Mouse (Mus musculus): ENCODE measurements around the gene Syne4. TPM values are rescaled to one million over a fixed set of nuclear protein-coding genes. Genes with fewer than 3 reads are reported as not detected.
A peak's percentile ranks its signal among the peaks of the same experiment; 100 is the strongest.

Syne4 gene
- polyA plus RNA-seq, 1 experiment from 2014 or later: 6.1 TPM

DNA sequence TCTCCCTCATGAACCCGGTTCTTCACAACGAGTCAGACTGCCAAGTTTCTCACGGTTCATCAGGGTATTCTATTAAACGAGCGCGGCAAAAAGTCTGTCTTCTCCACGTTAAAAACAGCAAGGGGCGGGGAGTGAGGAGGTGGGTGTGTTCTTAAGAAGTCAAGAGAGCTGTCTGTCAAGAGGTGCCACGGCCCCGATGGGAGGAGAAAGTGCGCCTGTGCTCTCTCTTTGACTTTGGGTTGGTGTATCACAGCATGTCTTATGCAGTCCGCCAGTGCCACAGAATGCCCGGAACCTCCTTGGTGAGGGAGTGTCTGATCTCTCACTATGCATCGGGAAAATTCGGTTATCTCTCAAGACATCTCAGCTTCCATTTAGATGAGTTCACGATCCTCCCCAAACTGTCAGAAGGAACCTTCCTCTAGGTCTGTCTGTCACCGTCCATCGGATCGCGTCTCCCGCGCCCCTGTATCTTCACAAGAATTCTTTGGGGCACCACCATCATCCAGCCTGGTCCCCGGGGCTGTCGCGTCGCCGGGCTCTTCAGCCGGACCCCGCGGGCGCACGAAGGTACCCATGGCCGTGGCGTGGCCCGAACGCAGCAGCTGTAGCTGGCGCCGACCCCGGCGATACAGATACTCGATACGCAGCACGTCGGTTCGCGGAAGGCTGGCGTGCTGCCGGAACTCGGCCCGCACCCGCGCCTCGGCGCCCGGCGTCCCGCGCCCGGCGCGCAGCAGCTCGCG lies 7.1 kb downstream of the Syne4 start, which contains the start of gene E130208F15Rik:
E130208F15Rik (plus strand) TSS at position 202 of the 746 bp plus-strand sequence.
- Histone ChIP-seq H3K9ac (peak within 1 kb of the TSS; percentile 89), H3K9me3 (replicated peaks) (no peaks in the 10 kb centered on the region), H3K27ac (peak within 1 kb of the TSS; percentile 93), H3K4me1 (replicated peaks) (peaks cover 20% of the 10 kb centered on the region), H3K36me3 (no peaks in the 10 kb centered on the region), H3K27me3 (no peaks in the 10 kb centered on the region), H3K4me3 (peak within 1 kb of the TSS; percentile 82), H3K4me2 (peak within 1 kb of the TSS; percentile 86)
- WGBS: under 1% methylated on average over 63 of the region's 63 CpGs
- ATAC-seq (replicated peaks; ENCODE audit: insufficient number of reproducible peaks, insufficient read depth, low FRiP score, low read depth): peak; percentile 54

DNA sequence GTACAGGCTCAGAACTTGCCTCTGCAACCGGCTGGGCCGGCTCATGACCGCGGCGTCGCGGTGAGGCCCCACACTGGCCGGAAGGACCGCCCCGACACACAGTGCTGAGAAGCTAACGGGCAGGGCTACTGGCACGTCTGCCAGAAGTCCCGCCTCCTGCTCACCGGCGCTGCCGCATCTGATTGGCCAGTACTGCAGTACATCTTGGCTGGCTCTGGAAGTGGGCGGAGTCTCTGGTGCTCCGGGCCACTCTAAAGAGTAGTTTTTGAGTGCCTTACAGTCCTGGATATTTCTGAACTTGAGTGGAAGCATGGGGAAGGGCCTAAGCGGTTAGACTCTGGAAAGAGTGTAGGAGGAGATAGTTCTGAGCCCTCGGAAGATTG lies 7.7 kb downstream of the Syne4 start:
- ATAC-seq (replicated peaks; ENCODE audit: insufficient number of reproducible peaks, insufficient read depth, low FRiP score, low read depth): peak; percentile 98
- Histone ChIP-seq H3K36me3 (no peaks in the 10 kb centered on the region), H3K4me1 (replicated peaks) (peaks cover 24% of the 10 kb centered on the region), H3K27ac (peak overlapping the region; percentile 93), H3K4me2 (peak overlapping the region; percentile 86), H3K9me3 (replicated peaks) (no peaks in the 10 kb centered on the region), H3K4me3 (peak overlapping the region; percentile 82), H3K9ac (peak overlapping the region; percentile 89), H3K27me3 (no peaks in the 10 kb centered on the region)
- whole genome bisulfite sequencing: under 1% methylated on average over 20 of the region's 20 CpGs

DNA sequence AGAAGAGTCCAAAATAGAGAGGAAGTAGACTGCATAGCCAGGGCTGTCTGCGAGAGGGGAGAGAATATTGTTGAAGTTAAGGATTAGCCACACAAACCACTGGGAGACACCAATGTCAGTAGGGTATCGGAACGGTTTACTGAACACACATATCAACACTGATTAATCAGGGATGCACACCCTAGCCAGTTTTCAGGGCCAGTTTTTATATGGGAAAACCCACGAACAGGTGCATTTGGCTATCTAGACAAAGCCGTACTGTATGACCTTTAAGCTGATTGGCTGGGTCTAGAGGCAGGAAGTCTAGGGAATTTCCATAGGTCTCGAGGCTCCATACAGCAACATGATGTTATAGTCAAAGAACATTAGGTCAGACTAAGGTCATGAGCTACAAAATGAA lies 8.3 kb downstream of the Syne4 start:
- no peak for ATAC-seq (replicated peaks; ENCODE audit: insufficient number of reproducible peaks, insufficient read depth, low FRiP score, low read depth)
- Histone ChIP-seq H3K4me1 (replicated peaks) (peaks cover 27% of the 10 kb centered on the region), H3K9ac (peak overlapping the region; percentile 30), H3K27ac (peak overlapping the region; percentile 93), H3K4me2 (peak overlapping the region; percentile 86), H3K27me3 (no peaks in the 10 kb centered on the region), H3K4me3 (peak overlapping the region; percentile 82), H3K36me3 (no peaks in the 10 kb centered on the region), H3K9me3 (replicated peaks) (no peaks in the 10 kb centered on the region)
- WGBS: 24% methylated on average over 6 of the region's 6 CpGs

DNA sequence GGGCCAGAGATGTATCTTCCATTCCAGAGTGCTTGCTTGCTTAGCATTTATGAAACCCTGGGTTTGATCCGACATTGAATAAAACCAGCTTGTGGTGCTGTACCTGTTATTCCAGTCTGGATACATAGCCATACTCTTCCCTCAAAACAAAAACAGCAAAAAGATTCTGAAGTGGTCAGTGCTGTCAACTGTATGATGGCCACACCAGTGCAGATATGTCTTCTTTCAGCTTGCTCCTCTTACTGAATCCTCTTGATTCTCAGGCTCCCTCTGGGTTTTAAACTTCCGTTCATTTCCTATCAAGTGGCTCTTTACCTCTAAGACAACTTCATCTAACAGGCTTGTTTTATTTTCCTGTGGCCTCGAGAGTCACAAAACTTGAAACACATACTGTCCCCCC lies 9.2 kb downstream of the Syne4 start, which contains the start of gene Sdhaf1:
Sdhaf1 (minus strand) TSS at position 101 of the 400 bp plus-strand sequence.
- Histone ChIP-seq H3K36me3 (no peaks in the 10 kb centered on the region), H3K27me3 (no peaks in the 10 kb centered on the region), H3K9me3 (replicated peaks) (no peaks in the 10 kb centered on the region), H3K9ac (peak within 1 kb of the TSS; percentile 30), H3K4me2 (peak within 1 kb of the TSS; percentile 86), H3K4me1 (replicated peaks) (peaks cover 27% of the 10 kb centered on the region), H3K27ac (peak within 1 kb of the TSS; percentile 93), H3K4me3 (peak within 1 kb of the TSS; percentile 82)
- no peak for ATAC-seq (replicated peaks; ENCODE audit: insufficient number of reproducible peaks, insufficient read depth, low FRiP score, low read depth)
- WGBS: 76% methylated on average over 3 of the region's 3 CpGs

DNA sequence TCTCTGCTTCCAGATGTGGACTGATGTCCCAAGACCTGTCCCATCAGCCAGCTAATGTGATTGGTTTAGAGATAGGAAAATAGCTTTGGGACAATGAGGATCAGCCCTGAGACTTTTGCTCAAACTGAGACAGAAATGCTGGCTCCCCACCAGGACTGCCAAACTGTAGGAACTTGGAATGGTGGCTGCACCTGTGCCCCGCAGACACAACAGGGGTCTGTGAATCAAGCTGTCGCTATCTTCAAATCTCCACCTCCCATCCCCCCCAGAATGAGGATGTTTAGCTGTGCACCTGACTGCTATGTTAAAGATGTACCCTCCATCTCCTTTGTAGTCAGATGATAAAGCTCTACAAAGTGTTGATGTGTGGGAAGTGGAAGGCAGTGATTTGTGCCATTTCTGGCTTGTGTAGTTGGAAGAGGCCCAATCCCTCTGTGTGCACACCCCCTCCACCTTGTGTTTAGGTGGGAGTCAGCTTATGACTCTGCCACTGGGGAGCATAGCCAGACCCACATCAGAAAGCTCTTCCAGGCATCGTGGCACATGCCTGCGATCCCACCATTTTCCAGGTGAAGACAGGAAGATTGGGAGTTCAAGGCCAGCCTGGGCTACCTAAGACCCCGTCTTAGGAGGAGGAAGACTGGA lies 9.8 kb downstream of the Syne4 start:
- H3K4me3 ChIP-seq: no peak overlapping the region
- WGBS: 77% methylated on average over 5 of the region's 5 CpGs
- H3K36me3 ChIP-seq: no peaks in the 10 kb centered on the region

DNA sequence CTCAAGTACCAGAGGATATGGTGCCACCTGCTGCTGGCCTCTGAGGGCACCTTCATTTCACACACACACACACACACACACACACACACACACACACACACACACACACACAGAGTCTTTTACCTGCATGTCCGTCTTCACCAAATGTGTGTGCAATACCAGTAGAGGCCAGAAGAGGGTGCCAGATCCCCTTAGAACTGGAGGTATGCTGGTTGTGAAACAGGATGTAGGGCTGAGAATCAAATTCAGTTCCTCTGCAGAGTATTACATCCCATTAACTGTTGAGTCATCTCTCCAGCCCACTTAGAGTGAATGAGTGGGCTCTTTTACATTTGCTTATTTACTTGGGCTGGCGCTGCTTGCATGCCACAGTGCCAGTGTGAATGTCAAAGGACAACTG lies 10.8 kb downstream of the Syne4 start:
- H3K9ac ChIP-seq: no peak overlapping the region
- no peak overlapping the region for H3K4me2 ChIP-seq
- H3K27me3 ChIP-seq: no peaks in the 10 kb centered on the region
- H3K4me1 ChIP-seq (replicated peaks): peaks cover 27% of the 10 kb centered on the region
- no peaks in the 10 kb centered on the region for H3K36me3 ChIP-seq
- ATAC-seq (replicated peaks; ENCODE audit: insufficient number of reproducible peaks, insufficient read depth, low FRiP score, low read depth): no peak
- no peak overlapping the region for H3K4me3 ChIP-seq
- H3K9me3 ChIP-seq (replicated peaks): no peaks in the 10 kb centered on the region
- 47% methylated on average over 2 of the region's 2 CpGs for WGBS
- H3K27ac ChIP-seq: no peak overlapping the region

More for the DNA sequence above, 9.8 kb downstream of the Syne4 start:
- H3K27me3 ChIP-seq: no peaks in the 10 kb centered on the region
- no peak for ATAC-seq (replicated peaks; ENCODE audit: insufficient number of reproducible peaks, insufficient read depth, low FRiP score, low read depth)
- no peak overlapping the region for H3K9ac ChIP-seq
- H3K4me1 ChIP-seq (replicated peaks): peaks cover 27% of the 10 kb centered on the region
- no peak overlapping the region for H3K27ac ChIP-seq
- H3K4me2 ChIP-seq: no peak overlapping the region
- no peaks in the 10 kb centered on the region for H3K9me3 ChIP-seq (replicated peaks)

DNA sequence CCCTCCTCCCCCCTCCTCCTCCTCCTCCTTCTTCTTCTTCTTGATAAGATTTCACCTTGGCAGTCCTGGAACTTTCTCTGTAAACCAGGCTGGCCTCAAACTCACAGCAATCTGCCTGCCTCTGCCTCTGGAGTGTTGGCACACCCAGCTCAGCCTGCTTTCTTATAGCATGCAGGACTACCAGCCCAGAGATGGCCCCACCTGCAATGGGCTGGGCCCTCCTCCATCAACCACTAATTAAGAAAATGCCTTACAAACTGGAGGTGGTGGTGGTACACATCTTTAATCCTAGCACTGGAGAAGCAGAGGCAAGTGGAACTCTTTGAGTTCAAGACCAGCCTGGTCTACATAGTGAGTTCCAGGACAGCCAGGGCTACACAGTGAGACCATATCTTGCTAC lies 11.8 kb downstream of the Syne4 start:
- H3K4me1 ChIP-seq (replicated peaks): peaks cover 17% of the 10 kb centered on the region
- ATAC-seq (replicated peaks; ENCODE audit: insufficient number of reproducible peaks, insufficient read depth, low FRiP score, low read depth): no peak
- no peak overlapping the region for H3K9ac ChIP-seq
- H3K4me3 ChIP-seq: no peak overlapping the region
- no peaks in the 10 kb centered on the region for H3K36me3 ChIP-seq
- no peak overlapping the region for H3K4me2 ChIP-seq
- H3K27me3 ChIP-seq: no peaks in the 10 kb centered on the region
- no peaks in the 10 kb centered on the region for H3K9me3 ChIP-seq (replicated peaks)
- no peak overlapping the region for H3K27ac ChIP-seq

DNA sequence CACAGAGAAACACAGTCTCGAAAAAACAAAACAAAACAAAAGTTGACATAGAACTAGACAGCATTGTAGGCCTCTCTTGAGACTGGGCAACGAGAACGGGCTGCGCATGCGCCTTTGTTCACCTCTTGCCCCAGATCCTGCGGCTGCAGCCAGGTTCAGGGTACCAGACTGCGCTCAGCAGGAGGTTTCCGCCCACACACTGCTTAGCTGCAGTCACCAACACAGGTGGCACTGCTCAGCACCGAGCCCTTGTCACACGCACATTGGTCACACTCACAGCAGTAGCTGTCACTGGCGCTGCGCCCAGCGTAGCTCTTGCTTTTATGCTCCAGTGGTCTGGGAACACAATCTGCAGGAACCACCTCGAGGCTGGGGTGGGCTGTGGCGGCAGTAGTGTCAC lies 12.5 kb downstream of the Syne4 start:
- Histone ChIP-seq H3K4me1 (replicated peaks) (peaks cover 22% of the 10 kb centered on the region), H3K4me3 (no peak overlapping the region), H3K27me3 (no peaks in the 10 kb centered on the region), H3K36me3 (no peaks in the 10 kb centered on the region), H3K9me3 (replicated peaks) (no peaks in the 10 kb centered on the region), H3K27ac (peak overlapping the region; percentile 73), H3K4me2 (no peak overlapping the region), H3K9ac (no peak overlapping the region)
- WGBS: 46% methylated on average over 15 of the region's 15 CpGs
- ATAC-seq (replicated peaks; ENCODE audit: insufficient number of reproducible peaks, insufficient read depth, low FRiP score, low read depth): no peak

DNA sequence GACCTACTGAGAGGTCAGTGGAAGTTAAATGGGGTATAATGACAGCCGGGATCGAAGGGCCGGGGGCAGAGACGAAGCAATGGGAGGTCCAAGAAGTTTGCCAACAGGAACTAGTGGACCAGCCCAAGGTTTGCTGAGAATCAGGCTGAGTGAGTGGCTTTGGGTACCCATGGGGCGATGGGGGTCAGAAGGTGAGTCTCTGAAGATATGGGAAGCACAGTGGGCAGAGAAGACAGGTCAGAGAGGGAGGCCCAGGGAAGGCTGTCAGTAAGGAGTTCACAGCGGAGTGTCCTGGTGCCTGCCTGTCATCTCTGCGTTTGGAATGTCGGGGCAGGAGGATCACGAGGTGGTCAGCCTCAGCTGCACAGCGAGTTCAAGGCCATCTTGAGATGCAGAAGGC lies 13.8 kb downstream of the Syne4 start:
- Histone ChIP-seq H3K4me2 (no peak overlapping the region), H3K27me3 (no peaks in the 10 kb centered on the region), H3K4me3 (no peak overlapping the region), H3K9ac (no peak overlapping the region), H3K27ac (no peak overlapping the region), H3K9me3 (replicated peaks) (no peaks in the 10 kb centered on the region), H3K4me1 (replicated peaks) (peaks cover 27% of the 10 kb centered on the region), H3K36me3 (no peaks in the 10 kb centered on the region)
- ATAC-seq (replicated peaks; ENCODE audit: insufficient number of reproducible peaks, insufficient read depth, low FRiP score, low read depth): no peak
- 52% methylated on average over 10 of the region's 10 CpGs for WGBS

DNA sequence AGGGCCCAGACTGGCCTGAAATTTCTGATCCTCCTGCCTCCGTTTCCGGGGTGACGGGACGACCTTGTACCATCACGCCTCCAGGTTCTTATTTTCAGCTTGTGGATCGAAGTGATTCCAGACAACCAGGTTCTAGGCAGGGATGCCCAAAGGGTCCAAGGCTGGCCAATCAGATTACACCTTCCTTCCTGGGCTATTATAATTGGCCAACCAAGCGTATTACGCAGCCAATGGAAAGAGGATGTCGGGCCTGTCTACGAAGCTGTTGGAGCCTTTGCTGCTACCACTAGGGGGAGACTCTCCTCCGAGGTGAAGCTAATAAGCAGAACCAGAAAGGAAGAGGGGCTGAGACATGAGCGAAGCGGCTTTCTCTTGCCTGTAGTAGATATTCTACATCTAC lies 17.3 kb downstream of the Syne4 start:
- H3K9me3 ChIP-seq (replicated peaks): no peaks in the 10 kb centered on the region
- H3K27ac ChIP-seq: peak overlapping the region; percentile 83; the same call in 1 of the 2 replicates
- H3K9ac ChIP-seq: no peak overlapping the region
- peak overlapping the region; percentile 6 for H3K4me3 ChIP-seq
- peaks cover 17% of the 10 kb centered on the region for H3K27me3 ChIP-seq
- WGBS: 12% methylated on average over 13 of the region's 13 CpGs
- peak; percentile 33; the same call in 1 of the 2 replicates for ATAC-seq (replicated peaks; ENCODE audit: insufficient number of reproducible peaks, insufficient read depth, low FRiP score, low read depth)
- H3K4me1 ChIP-seq (replicated peaks): peaks cover 41% of the 10 kb centered on the region
- no peaks in the 10 kb centered on the region for H3K36me3 ChIP-seq
- peak overlapping the region; percentile 26 for H3K4me2 ChIP-seq

DNA sequence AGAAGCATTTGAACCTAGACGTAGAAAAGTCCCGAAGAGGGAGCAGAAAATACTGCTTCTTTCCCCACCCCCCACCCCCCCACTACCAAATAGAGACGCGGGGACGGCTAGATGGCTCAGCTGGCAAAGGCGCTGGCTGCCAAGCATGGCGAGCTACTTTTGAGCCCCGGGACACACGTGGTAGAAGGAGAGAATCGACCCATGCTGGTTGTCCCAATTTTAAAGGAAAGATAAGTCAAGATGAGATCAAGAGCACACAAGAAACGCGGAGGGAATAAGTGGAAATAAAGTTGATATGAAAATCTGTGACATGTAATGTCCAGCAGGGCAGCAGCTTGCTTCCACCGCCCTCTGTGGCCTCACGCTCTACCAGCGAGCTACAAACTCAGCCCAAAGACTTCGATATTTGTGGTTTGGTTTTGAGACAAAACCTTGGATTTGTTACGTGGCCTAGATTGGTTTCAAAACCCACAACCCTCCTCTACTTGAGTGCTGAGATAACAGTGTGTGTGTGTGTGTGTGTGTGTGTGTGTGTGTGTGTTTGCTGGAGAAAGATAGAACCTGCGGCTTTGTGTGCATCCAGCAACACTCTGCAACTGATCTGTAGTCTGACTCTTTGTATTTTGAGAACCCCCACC lies 18.1 kb downstream of the Syne4 start:
- 55% methylated on average over 18 of the region's 18 CpGs for WGBS
- peak overlapping the region; percentile 83 for H3K27ac ChIP-seq
- ATAC-seq (replicated peaks; ENCODE audit: insufficient number of reproducible peaks, insufficient read depth, low FRiP score, low read depth): 0 out of 2 replicates have a peak, but pooled peaks have one; percentile 3
- H3K4me2 ChIP-seq: peak overlapping the region; percentile 26
- no peak overlapping the region for H3K9ac ChIP-seq
- no peak overlapping the region for H3K4me3 ChIP-seq
- peaks cover 17% of the 10 kb centered on the region for H3K27me3 ChIP-seq
- H3K4me1 ChIP-seq (replicated peaks): peaks cover 34% of the 10 kb centered on the region
- H3K36me3 ChIP-seq: no peaks in the 10 kb centered on the region
- no peaks in the 10 kb centered on the region for H3K9me3 ChIP-seq (replicated peaks)

Data from heart, embryonic 15.5 days (tissue).